Mouse (Mus musculus) inflammation-experienced regulatory T-cells, adult 6 months (primary cell): ENCODE results near the gene Snrnp48. TPM values are rescaled to one million over a fixed set of nuclear protein-coding genes. Genes with fewer than 3 reads are reported as not detected.

Experiments
- ATAC-seq: one replicate; pipeline ENCODE4 v1.8.0; 2017
- polyA plus RNA-seq, 3 experiments: library from polyadenylated mRNA; unstranded; fragments of 100-300 nt; shearing (Covaris generic); gene quantifications; one replicate each; pipeline ENCODE4 v1.2.1; 2017

Snrnp48 gene
- polyA plus RNA-seq = 10 to 100 TPM; 50.6 to 77.0 (median 52.7) TPM

GRCm38 (mm10) chr13:38204702-38205482 lies at the start of gene Snrnp48:
TSS of gene Snrnp48 (plus strand) at chr13:38204938.
- peak; percentile 99 for ATAC-seq

- ATAC-seq = no peak
These were observed 49.2 kb upstream of the Snrnp48 start for GRCm38 (mm10) chr13:38155523-38155922.

GRCm38 (mm10) chr13:38157635-38158034 lies 47.1 kb upstream of the Snrnp48 start:
- ATAC-seq = no peak

GRCm38 (mm10) chr13:38162002-38162401 lies 42.7 kb upstream of the Snrnp48 start:
- no peak for ATAC-seq

GRCm38 (mm10) chr13:38162668-38163067 lies 42.1 kb upstream of the Snrnp48 start:
- no peak for ATAC-seq

GRCm38 (mm10) chr13:38164932-38165331 lies 39.8 kb upstream of the Snrnp48 start:
- no peak for ATAC-seq

- no peak for ATAC-seq
These were observed 37.7 kb upstream of the Snrnp48 start for GRCm38 (mm10) chr13:38167056-38167455.

GRCm38 (mm10) chr13:38170707-38171144 lies 34.0 kb upstream of the Snrnp48 start:
- no peak for ATAC-seq

- no peak for ATAC-seq
These were observed 11.3 kb upstream of the Snrnp48 start for GRCm38 (mm10) chr13:38193406-38193805.

GRCm38 (mm10) chr13:38201413-38201812 lies 3.3 kb upstream of the Snrnp48 start:
- ATAC-seq = no peak

- ATAC-seq = no peak
These were observed 567 bp upstream of the Snrnp48 start for GRCm38 (mm10) chr13:38204171-38204570.

GRCm38 (mm10) chr13:38211122-38211521 lies 6.4 kb downstream of the Snrnp48 start:
- no peak for ATAC-seq

GRCm38 (mm10) chr13:38218686-38219085 lies 13.9 kb downstream of the Snrnp48 start:
- no peak for ATAC-seq

GRCm38 (mm10) chr13:38220331-38220730 lies 15.6 kb downstream of the Snrnp48 start:
- ATAC-seq = no peak

GRCm38 (mm10) chr13:38230177-38230821 lies 25.6 kb downstream of the Snrnp48 start:
- ATAC-seq = no peak

GRCm38 (mm10) chr13:38232411-38232810 lies 27.7 kb downstream of the Snrnp48 start:
- ATAC-seq = no peak

- ATAC-seq = no peak
These were observed 28.3 kb downstream of the Snrnp48 start for GRCm38 (mm10) chr13:38232856-38233625.

GRCm38 (mm10) chr13:38234651-38235050 lies 29.9 kb downstream of the Snrnp48 start:
- ATAC-seq = no peak

GRCm38 (mm10) chr13:38235370-38235769 lies 30.6 kb downstream of the Snrnp48 start:
- ATAC-seq = no peak

- ATAC-seq = no peak
These were observed 43.4 kb downstream of the Snrnp48 start for GRCm38 (mm10) chr13:38248151-38248550.

GRCm38 (mm10) chr13:38251226-38251625 lies 46.5 kb downstream of the Snrnp48 start:
- ATAC-seq = no peak

- ATAC-seq = no peak
These were observed 49.0 kb downstream of the Snrnp48 start for GRCm38 (mm10) chr13:38253696-38254095.

GRCm38 (mm10) chr13:38258901-38259300 lies 54.2 kb downstream of the Snrnp48 start:
- no peak for ATAC-seq
